Mouse (Mus musculus): ENCODE data around the gene Tmem129. TPM values are rescaled to one million over a fixed set of nuclear protein-coding genes. Genes with fewer than 3 reads are reported as not detected.

Tmem129 gene
- total RNA-seq, 4 experiments from 2014 or later, result 22.4 to 25.7 (median 25.2) TPM

Other genes starting within 250 kb of the Tmem129 start
- not detected for gene Nkx1-1, start 224.4 kb downstream of the Tmem129 start, total RNA-seq (2022)
- 10 to 100 TPM; 23.1 to 28.3 (median 24.0) TPM for gene Fam53a, start 28.8 kb downstream of the Tmem129 start, total RNA-seq (2022)
- 1 to 10 TPM in 2 of 4 experiments, under 1 TPM in 2; 0.61 to 1.1 (median 0.89) TPM for gene Gm9903, start 28.5 kb downstream of the Tmem129 start, total RNA-seq (2022)
- 10 to 100 TPM; 18.1 to 28.3 (median 23.1) TPM for gene Slbp, start 5.8 kb downstream of the Tmem129 start, total RNA-seq (2022)
- gene Tacc3, start 288 bp downstream of the Tmem129 start, total RNA-seq (2022), result 1 to 10 TPM; 4.1 to 7.2 (median 4.4) TPM
- 100 to 1,000 TPM; 116 to 143 (median 125) TPM for gene Fgfr3, start 63.3 kb upstream of the Tmem129 start, total RNA-seq (2022)
- gene Letm1, start 124.4 kb upstream of the Tmem129 start, total RNA-seq (2022), result 100 to 1,000 TPM in 1 of 4 experiments, 10 to 100 TPM in 3; 86.6 to 101 (median 92.9) TPM
- gene Nsd2, start 162.3 kb upstream of the Tmem129 start, total RNA-seq (2022), result 100 to 1,000 TPM; 106 to 126 (median 115) TPM

Data from layer of hippocampus, adult 8-10 months (tissue).